Mouse (Mus musculus): ENCODE measurements around the gene Thada.

GRCm38 (mm10) chr17:84269722-84270121 lies 196.3 kb downstream of the Thada start:
- TF ChIP-seq CTCF (IDR thresholded peaks at IDR 0.05; ENCODE audit: borderline replicate concordance, insufficient read depth, low read depth, low read length) (no peak), POLR2A (IDR thresholded peaks at IDR 0.05; ENCODE audit: borderline replicate concordance, insufficient read depth, low read length) (no peak)

Data from cerebellum, adult 2 months (tissue).